Mouse (Mus musculus) forebrain, embryonic 11.5 days (tissue): ENCODE results near the gene Prkcz. TPM values are rescaled to one million over a fixed set of nuclear protein-coding genes. Genes with fewer than 3 reads are reported as not detected.
A peak's percentile ranks its signal among the peaks of the same experiment; 100 is the strongest.

Experiments used
- ATAC-seq: fragments of 200-750 bp; cut with Nextera tagmentation; replicated peaks from 2 replicates; pipeline ENCODE4 v1.8.0; 2017; ENCODE audit warnings: moderate TSS enrichment; ENCODE audit not compliant: low FRiP score
- DNase-seq: peaks from one replicate; pipeline ENCODE4 v3.0.0-alpha.2; 2017; ENCODE audit warnings: low spot score
- H3K27ac ChIP-seq: fragments of 300-500 bp; sonication (generic); 2 replicates; pipeline ENCODE4 v1.5.1; 2014; ENCODE audit warnings: low read depth, low read length
- H3K27me3 ChIP-seq: fragments of 300-500 bp; sonication (generic); 2 replicates; pipeline ENCODE4 v1.6.1; 2014; ENCODE audit warnings: mild to moderate bottlenecking, low read length, mixed read lengths; ENCODE audit not compliant: control insufficient read depth, insufficient read depth
- H3K36me3 ChIP-seq: fragments of 300-500 bp; sonication (generic); 2 replicates; pipeline ENCODE4 v1.6.1; 2014; ENCODE audit warnings: mild to moderate bottlenecking, low read length, moderate library complexity, mixed read lengths; ENCODE audit not compliant: control insufficient read depth, insufficient read depth
- H3K4me1 ChIP-seq: fragments of 300-500 bp; sonication (generic); replicated peaks from 2 replicates; pipeline ENCODE4 v1.6.1; 2014; ENCODE audit warnings: low read length, mixed read lengths; ENCODE audit not compliant: control insufficient read depth, insufficient read depth
- H3K4me2 ChIP-seq: fragments of 300-500 bp; sonication (generic); 2 replicates; pipeline ENCODE4 v1.6.1; 2014; ENCODE audit warnings: low read depth, mild to moderate bottlenecking, low read length, moderate library complexity, mixed read lengths; ENCODE audit not compliant: severe bottlenecking
- H3K4me3 ChIP-seq: fragments of 300-500 bp; sonication (generic); 2 replicates; pipeline ENCODE4 v1.5.1; 2014; ENCODE audit warnings: low read depth, low read length
- H3K9ac ChIP-seq: fragments of 300-500 bp; sonication (generic); 2 replicates; pipeline ENCODE4 v1.6.1; 2014; ENCODE audit warnings: low read length
- H3K9me3 ChIP-seq: fragments of 300-500 bp; sonication (generic); 2 replicates; pipeline ENCODE4 v1.6.1; 2016; ENCODE audit warnings: low read length, mixed read lengths; ENCODE audit not compliant: control insufficient read depth
- WGBS: fragments of 180-500 bp; shearing (Covaris S2); extraction: QIAGEN DNeasy Blood & Tissue Kit; methylation state at CpG from one replicate; pipeline ENCODE4 v1.1.7; 2014; 5-methylcytosine and 5-hydroxymethylcytosine counted together
- polyA plus RNA-seq: library from polyadenylated mRNA; unstranded; fragments of >200 nt; fragmentation: Nextera tagmentation; extraction: Ambion mirVana; gene quantifications from 2 replicates; pipeline ENCODE4 v1.2.1, GENCODE M21; 2014

The Prkcz gene
- polyA plus RNA-seq, 1 experiment from 2014 or later, result 20.8 TPM

GRCm38 (mm10) chr4:155287713-155288112, 73.4 kb downstream of the Prkcz start:
- no peak overlapping the region for H3K9ac ChIP-seq
- H3K9me3 ChIP-seq, result no peaks in the 10 kb centered on the region
- ATAC-seq, result no peak
- WGBS, result 95% methylated on average over 11 of the region's 11 CpGs
- H3K36me3 ChIP-seq, result no peaks in the 10 kb centered on the region
- H3K27ac ChIP-seq, result no peak overlapping the region
- H3K4me2 ChIP-seq, result no peak overlapping the region
- no peak for DNase-seq
- H3K27me3 ChIP-seq, result no peaks in the 10 kb centered on the region
- no peak overlapping the region for H3K4me3 ChIP-seq
- H3K4me1 ChIP-seq, result no peaks in the 10 kb centered on the region

GRCm38 (mm10) chr4:155286090-155286489, 75.1 kb downstream of the Prkcz start:
- Histone ChIP-seq H3K9ac (no peak overlapping the region), H3K36me3 (no peaks in the 10 kb centered on the region), H3K4me2 (no peak overlapping the region), H3K4me3 (no peak overlapping the region), H3K27me3 (no peaks in the 10 kb centered on the region), H3K4me1 (no peaks in the 10 kb centered on the region; the same call in 1 of the 2 replicates), H3K27ac (no peak overlapping the region), H3K9me3 (no peaks in the 10 kb centered on the region)
- no peak for DNase-seq
- ATAC-seq, result no peak
- 93% methylated on average over 4 of the region's 4 CpGs for WGBS

- no peak overlapping the region for H3K4me3 ChIP-seq
- H3K4me2 ChIP-seq, result no peak overlapping the region
- no peaks in the 10 kb centered on the region for H3K9me3 ChIP-seq
- H3K27me3 ChIP-seq, result no peaks in the 10 kb centered on the region
- H3K36me3 ChIP-seq, result no peaks in the 10 kb centered on the region
- H3K4me1 ChIP-seq, result no peaks in the 10 kb centered on the region; the same call in 1 of the 2 replicates
- no peak overlapping the region for H3K27ac ChIP-seq
- H3K9ac ChIP-seq, result no peak overlapping the region
- 78% methylated on average over 15 of the region's 15 CpGs for WGBS
- DNase-seq (no peak), ATAC-seq (no peak)
These were observed 76.4 kb downstream of the Prkcz start for GRCm38 (mm10) chr4:155284521-155285379.

GRCm38 (mm10) chr4:155283585-155283984, 77.6 kb downstream of the Prkcz start:
- Histone ChIP-seq H3K4me2 (no peak overlapping the region), H3K9ac (no peak overlapping the region), H3K9me3 (no peaks in the 10 kb centered on the region), H3K4me3 (no peak overlapping the region), H3K27me3 (no peaks in the 10 kb centered on the region), H3K27ac (no peak overlapping the region), H3K36me3 (no peaks in the 10 kb centered on the region), H3K4me1 (peaks cover 2% of the 10 kb centered on the region; the same call in 1 of the 2 replicates)
- DNase-seq (no peak), ATAC-seq (no peak)
- 83% methylated on average over 9 of the region's 9 CpGs for WGBS

DNA sequence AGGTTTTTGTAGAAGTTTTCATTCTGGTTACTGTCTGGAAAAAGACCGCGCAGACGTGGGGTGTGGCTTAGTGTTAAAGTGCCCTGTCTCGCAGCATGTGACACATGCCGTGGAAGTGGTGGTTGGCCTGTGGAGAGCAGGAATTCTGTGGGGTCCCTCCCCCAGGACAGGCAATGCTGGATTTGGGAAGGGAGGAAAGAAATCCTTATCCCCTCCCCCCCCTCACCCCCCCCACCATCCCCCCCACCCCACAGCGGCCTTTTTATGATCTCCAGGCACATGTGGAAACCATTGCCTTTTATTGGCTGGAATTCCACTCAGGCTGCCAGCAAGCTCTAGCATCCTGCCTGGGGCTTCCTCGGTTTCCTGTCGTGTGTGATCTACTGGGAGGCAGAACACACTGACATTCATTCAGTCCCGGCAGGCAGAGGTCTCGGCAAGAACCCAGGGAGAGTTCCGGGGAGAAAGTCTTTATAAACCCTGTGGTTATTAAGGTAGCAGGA, 78.1 kb downstream of the Prkcz start:
- Histone ChIP-seq H3K27ac (no peak overlapping the region), H3K4me3 (no peak overlapping the region), H3K4me2 (no peak overlapping the region), H3K9ac (no peak overlapping the region), H3K9me3 (no peaks in the 10 kb centered on the region), H3K27me3 (no peaks in the 10 kb centered on the region), H3K36me3 (no peaks in the 10 kb centered on the region), H3K4me1 (peaks cover 2% of the 10 kb centered on the region; the same call in 1 of the 2 replicates)
- DNase-seq (peak; percentile 61), ATAC-seq (no peak)
- WGBS, result 65% methylated on average over 11 of the region's 11 CpGs

DNA sequence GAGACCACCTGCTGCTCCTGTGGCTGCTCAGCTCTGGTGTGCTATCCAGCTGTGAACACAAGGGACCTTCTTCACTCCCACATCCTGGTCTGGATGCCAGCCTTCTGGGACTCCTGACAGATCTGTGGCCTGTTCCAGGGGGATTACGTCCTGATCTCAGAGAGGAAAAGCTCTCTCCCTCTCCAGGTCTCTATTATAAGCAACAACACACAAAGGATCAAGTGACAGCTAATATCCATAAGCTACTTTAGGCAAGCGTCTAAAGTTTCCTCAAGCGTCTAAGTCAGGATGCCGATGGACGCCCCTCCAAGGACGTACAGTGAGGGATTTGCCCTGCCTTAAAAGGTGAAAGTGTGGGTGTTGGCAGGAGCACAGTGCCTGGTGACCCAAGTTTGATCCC, 78.9 kb downstream of the Prkcz start:
- H3K9ac ChIP-seq, result no peak overlapping the region
- ATAC-seq (no peak), DNase-seq (no peak)
- WGBS, result 60% methylated on average over 6 of the region's 6 CpGs
- no peak overlapping the region for H3K4me3 ChIP-seq
- H3K27ac ChIP-seq, result no peak overlapping the region
- no peaks in the 10 kb centered on the region for H3K36me3 ChIP-seq
- H3K27me3 ChIP-seq, result no peaks in the 10 kb centered on the region
- no peak overlapping the region for H3K4me2 ChIP-seq
- H3K9me3 ChIP-seq, result no peaks in the 10 kb centered on the region
- H3K4me1 ChIP-seq, result peaks cover 2% of the 10 kb centered on the region; the same call in 1 of the 2 replicates

DNA sequence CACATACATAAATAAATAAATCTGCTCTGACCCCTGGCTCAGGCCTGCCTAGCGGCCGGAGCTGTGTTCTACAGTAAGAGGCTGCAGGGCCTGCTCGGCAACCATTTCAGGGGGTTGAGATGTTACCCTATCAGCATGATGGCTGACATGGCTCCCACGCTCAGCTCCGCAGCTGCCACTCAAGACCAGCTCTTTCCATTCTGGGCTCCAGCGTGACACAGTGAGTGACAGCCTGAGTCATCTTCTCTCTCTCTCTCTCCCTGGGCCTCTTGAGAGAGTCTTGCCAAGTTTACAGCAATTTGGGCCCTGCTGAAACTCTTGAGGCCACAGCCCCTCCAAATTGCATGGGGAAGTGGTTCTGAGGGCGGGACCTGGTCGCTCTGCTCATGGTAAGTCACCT, 79.5 kb downstream of the Prkcz start:
- Histone ChIP-seq H3K4me2 (no peak overlapping the region), H3K4me1 (peaks cover 2% of the 10 kb centered on the region; the same call in 1 of the 2 replicates), H3K9ac (no peak overlapping the region), H3K9me3 (no peaks in the 10 kb centered on the region), H3K4me3 (no peak overlapping the region), H3K27me3 (no peaks in the 10 kb centered on the region), H3K36me3 (no peaks in the 10 kb centered on the region), H3K27ac (no peak overlapping the region)
- 90% methylated on average over 8 of the region's 8 CpGs for WGBS
- no peak for DNase-seq
- no peak for ATAC-seq

DNA sequence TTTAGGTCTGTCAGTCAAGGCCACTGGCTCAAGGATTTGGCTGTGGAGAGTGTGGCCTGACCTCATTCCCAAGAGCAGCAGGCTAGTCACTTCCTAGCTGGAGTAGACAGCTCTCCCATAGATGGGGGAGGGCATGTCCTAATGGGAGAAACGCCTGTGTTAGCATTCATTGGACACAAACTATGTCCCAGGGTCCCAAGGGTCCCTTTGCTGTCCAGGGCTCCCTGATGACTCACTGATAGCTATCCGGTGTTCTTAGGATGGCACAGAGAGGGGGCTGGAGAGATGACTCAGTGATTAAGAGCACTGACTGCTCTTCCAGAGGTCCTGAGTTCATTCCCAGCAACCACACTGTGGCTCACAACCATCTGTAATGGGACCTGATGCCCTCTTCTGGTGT, 79.9 kb downstream of the Prkcz start:
- WGBS, result 83% methylated on average over 2 of the region's 2 CpGs

DNA sequence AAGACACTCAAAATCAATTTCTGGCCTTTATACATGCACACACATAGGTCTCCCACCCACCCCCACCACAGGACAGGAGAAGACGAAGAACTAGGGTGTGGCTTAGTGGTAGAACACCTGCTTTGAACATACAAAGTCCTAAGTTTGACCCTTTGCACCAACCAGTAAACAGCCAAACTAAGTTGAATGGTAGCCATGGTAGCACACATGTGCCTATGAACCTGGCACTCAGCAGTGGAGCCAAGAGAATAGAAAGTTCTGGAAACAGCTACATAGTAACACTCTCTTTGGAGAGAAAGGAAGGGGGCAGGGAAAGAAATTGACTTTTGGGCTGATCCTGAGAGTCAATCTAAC, 80.4 kb downstream of the Prkcz start:
- H3K27ac ChIP-seq, result no peak overlapping the region
- H3K9me3 ChIP-seq, result no peaks in the 10 kb centered on the region
- ATAC-seq (no peak), DNase-seq (no peak)
- no peak overlapping the region for H3K4me3 ChIP-seq
- no peak overlapping the region for H3K9ac ChIP-seq
- H3K27me3 ChIP-seq, result no peaks in the 10 kb centered on the region
- 96% methylated on average over 1 of the region's 1 CpGs for WGBS
- H3K36me3 ChIP-seq, result no peaks in the 10 kb centered on the region
- peaks cover 2% of the 10 kb centered on the region; the same call in 1 of the 2 replicates for H3K4me1 ChIP-seq
- no peak overlapping the region for H3K4me2 ChIP-seq

More for the DNA sequence above, 79.9 kb downstream of the Prkcz start:
- no peaks in the 10 kb centered on the region for H3K36me3 ChIP-seq
- no peak for ATAC-seq
- H3K9me3 ChIP-seq, result no peaks in the 10 kb centered on the region
- no peak overlapping the region for H3K4me2 ChIP-seq
- H3K27ac ChIP-seq, result no peak overlapping the region
- no peak overlapping the region for H3K9ac ChIP-seq
- H3K27me3 ChIP-seq, result no peaks in the 10 kb centered on the region
- H3K4me1 ChIP-seq, result peaks cover 2% of the 10 kb centered on the region; the same call in 1 of the 2 replicates
- DNase-seq, result no peak
- H3K4me3 ChIP-seq, result no peak overlapping the region
